Mouse (Mus musculus) C2C12 (cell line): ENCODE data around the gene Foxs1.

Source experiments
- CEBPB ChIP-seq: IDR thresholded peaks from one replicate; pipeline ENCODE4 v1.6.1; 2011; ENCODE audit warnings: low read depth, mild to moderate bottlenecking, control low read depth, moderate library complexity
- CTCF ChIP-seq: IDR thresholded peaks from one replicate; pipeline ENCODE4 v1.5.1; 2011; ENCODE audit not compliant: control insufficient read depth, insufficient read depth, insufficient read length
- MAX ChIP-seq: IDR thresholded peaks from one replicate; pipeline ENCODE4 v1.6.1; 2011; ENCODE audit warnings: mild to moderate bottlenecking, control low read depth
- MYOD1 ChIP-seq: IDR thresholded peaks from one replicate; pipeline ENCODE4 v1.6.1; 2011; ENCODE audit warnings: low read depth; ENCODE audit not compliant: control insufficient read depth, insufficient read length
- MYOG ChIP-seq: IDR thresholded peaks from one replicate; pipeline ENCODE4 v1.6.1; 2011; ENCODE audit not compliant: control insufficient read depth, insufficient read length; ENCODE audit errors: extremely low read depth
- USF1 ChIP-seq: IDR thresholded peaks from one replicate; pipeline ENCODE4 v1.6.1; 2011; ENCODE audit warnings: low read depth, mild to moderate bottlenecking, control low read depth, moderate library complexity

- TF ChIP-seq MYOD1 (peak; percentile 94), MAX (no peak), CTCF (no peak), CEBPB (no peak), USF1 (no peak), MYOG (no peak)
Measured at GRCm38 (mm10) chr2:152905036-152905829, 27.8 kb downstream of the Foxs1 start.
